Mouse (Mus musculus) CD8-positive naive resting alpha-beta T cell, adult 2 months (primary cell): ENCODE results near the gene Spdye4a.

ENCODE experiments used
- DNase-seq, 2 experiments: peaks; one replicate each; pipeline ENCODE4 v3.0.0; 2022; ENCODE audit warnings: low read depth in 2 of 2, low spot score in 2 of 2

Spdye4a gene

GRCm38 (mm10) chr5:143226790-143227189 is at the start of gene Spdye4a:
Gene Spdye4a (minus strand): TSS chr5:143226890.
- no peak for DNase-seq

- no peak for DNase-seq
Observed at GRCm38 (mm10) chr5:143275761-143276160, 49.1 kb upstream of the Spdye4a start.

DNA sequence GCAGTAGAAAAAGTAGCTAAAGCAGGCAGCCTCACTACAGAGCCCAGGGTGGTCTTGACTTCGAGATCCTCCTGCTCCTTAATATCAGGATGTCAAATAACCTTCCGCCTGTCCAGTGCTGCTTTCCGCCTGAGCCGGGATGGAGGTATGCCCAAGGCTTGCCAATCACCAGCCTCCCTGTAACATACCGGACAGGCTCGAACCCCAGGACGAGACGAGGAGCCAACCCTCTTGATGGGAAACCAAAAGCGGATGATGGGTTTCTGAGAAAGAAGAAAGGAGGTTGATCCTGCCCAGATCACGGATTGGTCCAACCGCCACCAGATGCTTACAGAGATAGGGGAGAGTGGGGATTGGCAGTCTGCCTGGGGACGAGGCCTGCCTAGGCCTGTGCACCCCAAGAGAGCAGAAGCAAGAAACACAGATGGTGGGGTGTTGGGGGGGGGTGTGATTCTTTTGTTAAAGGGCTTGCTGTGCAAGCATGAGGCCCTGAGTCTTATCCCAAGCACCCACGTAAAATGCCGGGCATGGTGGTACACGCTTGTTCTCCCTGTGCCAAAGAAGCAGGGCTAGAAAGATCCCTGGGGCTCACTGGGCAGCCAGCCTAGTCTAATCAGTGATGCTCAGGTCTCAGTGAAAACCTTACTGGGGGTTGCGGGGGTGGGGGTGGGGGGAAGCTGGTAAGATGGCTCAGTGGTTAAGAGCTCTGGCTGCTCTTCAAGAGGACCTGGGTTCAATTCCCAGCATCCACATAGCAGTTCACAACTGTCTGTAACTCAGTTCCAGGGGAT is 46.0 kb upstream of the Spdye4a start:
- DNase-seq, result no peak

DNA sequence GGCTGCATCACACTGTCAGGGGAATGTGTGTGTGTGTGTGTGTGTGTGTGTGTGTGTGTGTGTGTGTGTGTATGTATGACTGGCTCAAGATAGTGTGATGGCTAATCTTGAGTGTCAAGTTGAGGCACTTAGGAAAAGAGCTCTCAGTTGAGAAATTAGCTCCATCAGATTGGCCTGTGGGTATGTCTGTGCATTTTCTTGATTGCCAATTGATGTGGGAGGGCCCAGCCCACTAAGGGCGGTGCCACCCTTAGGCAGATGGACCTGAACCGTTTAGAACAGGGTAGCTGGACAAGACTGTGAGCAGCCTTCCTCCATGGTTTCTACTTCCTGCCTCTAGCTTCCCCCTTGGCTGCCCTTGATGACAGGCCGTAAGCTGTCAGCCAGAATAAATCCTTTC is 45.4 kb upstream of the Spdye4a start:
- no peak for DNase-seq

DNA sequence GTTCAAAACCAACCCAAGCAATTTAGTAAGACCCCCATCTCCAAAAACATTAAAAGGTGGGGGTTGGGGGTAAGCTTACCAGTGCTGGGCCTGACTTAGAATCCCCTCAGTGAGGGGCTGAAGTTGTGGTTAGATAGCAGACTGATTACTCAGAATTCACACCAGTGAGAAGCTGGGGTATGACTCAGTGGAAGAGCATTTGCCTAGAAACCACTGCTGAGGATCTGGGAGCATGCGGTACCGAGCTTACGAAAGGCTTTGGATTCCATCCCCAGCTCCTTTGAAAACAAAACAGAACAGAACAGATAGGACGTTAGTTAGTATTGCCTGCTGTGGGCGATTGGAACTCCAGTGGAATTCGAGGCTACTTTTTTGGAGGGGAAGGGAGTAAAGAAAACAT is 45.0 kb upstream of the Spdye4a start:
- no peak for DNase-seq

- DNase-seq, result no peak
Observed at GRCm38 (mm10) chr5:143270151-143270519, 43.4 kb upstream of the Spdye4a start.

DNA sequence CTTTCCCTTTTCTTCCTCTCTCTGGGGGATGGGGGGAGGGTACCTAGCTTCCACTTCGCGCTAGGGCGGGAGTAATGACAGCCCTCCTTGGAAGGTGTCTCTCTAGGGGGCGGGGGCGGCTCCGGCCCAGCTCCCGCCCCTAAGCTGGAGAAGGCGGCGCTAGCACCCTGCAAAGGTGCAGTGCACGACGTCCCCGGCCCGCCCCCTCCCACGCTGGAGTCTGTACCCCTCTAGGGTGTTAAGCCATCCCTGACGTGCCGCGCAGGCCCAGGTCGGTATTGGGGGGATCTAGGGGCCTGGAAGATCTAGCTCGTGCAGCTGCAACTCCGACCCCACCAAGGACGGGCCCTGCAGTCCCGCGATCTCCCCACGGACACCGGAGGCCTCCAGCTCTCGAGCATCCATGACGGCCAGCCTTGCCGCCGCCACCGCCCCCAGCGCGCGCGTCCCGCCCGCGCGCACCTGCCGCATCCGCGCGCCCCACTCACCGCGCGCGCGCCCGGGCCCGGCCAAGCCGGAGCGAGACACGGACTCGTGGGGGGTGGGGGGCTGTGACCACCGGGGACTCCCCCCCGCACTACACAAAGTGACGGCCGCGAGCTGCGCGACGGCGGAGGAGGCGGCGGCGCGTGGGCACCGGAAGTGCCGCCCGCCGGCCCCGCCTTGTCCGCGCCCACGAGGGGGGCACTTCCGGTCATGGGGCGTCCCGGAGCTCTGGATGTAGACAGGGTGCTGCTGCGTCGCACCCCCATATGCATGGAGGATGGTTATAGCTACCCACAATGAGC is 42.9 kb upstream of the Spdye4a start, which contains the start of gene Zfp316:
Gene Zfp316, minus strand, starts transcription at position 660 of the 788 bp plus-strand sequence.
- DNase-seq, result peak in 1 of 2 experiments; percentile 10

DNA sequence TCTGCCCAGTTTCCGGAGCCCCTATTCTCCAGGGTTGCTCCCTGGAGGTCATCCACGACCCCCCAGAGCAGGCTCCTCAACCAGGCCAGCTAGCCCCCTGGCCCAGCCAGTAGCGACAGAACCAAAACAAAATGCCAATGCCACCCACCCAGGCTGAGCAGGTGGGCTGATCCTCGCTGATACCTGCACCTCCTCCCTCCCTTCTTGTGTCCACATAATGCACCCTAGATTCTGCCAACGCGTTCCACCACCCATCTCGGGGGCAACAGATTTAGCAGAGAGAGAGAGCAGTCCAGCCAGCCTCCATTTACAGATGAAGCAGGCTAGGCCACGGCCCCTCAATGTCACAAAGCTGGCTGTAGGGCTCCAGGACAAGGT is 42.3 kb upstream of the Spdye4a start:
- DNase-seq, result no peak

DNA sequence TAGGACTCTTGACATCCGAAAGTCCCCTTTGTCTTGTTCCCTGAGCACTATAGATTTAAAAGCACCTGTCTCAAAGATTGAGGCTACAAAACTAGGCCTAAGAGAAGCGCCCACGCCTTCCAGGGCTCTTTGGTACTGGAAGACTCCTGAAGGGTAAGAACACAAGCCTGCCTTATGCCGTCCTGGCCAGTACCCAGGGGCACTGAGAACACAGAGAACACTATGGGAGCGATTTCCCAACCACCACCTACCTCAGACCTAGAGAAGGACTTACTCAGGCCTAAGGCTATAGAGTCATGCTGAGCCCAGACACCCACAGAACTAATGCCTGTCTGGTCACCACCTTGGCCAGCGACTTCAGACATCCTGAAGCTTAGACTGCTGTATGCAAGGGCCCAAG is 40.1 kb upstream of the Spdye4a start:
- no peak for DNase-seq

GRCm38 (mm10) chr5:143265409-143265808 is 38.7 kb upstream of the Spdye4a start:
- no peak for DNase-seq

DNA sequence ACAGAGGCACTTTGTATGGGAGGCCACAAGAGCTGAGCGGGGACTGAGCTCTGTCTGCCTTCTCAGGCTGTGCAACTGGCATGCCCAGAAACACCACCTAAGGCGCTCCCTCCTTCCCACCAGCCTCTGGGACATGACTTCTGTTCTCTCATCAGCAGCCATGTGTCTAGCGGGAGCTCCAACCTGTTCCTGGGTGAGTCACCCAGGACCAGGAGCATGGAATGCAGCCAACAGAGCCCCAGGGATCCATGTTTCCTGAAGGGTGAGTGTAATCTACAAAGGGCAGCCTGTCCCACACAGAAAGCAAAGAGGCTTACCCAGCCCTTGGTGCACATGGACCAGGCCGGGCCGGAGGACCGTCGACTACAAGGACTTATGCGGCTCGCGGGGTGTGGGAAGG is 38.0 kb upstream of the Spdye4a start:
- no peak for DNase-seq

DNA sequence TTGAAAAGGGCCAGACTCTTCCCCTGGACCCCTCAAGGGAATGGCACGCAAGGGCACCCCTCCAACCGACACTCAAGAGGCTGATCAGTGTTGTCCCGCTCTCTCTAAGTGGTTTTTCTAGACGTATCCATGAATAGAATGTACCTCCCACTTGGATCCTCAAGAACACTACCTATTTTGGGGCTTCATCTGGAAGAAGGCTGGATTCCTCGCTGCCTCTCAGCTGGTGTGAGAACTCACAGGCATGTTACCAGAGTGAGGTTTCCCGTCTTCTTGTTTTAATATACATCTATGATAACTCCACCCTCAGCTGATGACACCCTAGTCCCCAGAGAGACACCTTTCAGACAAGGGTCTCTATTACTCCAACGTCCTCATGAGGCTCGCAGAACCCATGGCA is 34.9 kb upstream of the Spdye4a start:
- DNase-seq, result no peak

GRCm38 (mm10) chr5:143255802-143256201 is 29.1 kb upstream of the Spdye4a start:
- DNase-seq, result no peak

GRCm38 (mm10) chr5:143255131-143255519 is 28.4 kb upstream of the Spdye4a start:
- DNase-seq, result no peak

GRCm38 (mm10) chr5:143254487-143255130 is 27.9 kb upstream of the Spdye4a start:
- DNase-seq, result no peak

- DNase-seq, result no peak
Observed at GRCm38 (mm10) chr5:143253881-143254486, 27.3 kb upstream of the Spdye4a start.

- DNase-seq, result no peak
Observed at GRCm38 (mm10) chr5:143253186-143253880, 26.6 kb upstream of the Spdye4a start.

GRCm38 (mm10) chr5:143252791-143253185 is 26.1 kb upstream of the Spdye4a start:
- no peak for DNase-seq

DNA sequence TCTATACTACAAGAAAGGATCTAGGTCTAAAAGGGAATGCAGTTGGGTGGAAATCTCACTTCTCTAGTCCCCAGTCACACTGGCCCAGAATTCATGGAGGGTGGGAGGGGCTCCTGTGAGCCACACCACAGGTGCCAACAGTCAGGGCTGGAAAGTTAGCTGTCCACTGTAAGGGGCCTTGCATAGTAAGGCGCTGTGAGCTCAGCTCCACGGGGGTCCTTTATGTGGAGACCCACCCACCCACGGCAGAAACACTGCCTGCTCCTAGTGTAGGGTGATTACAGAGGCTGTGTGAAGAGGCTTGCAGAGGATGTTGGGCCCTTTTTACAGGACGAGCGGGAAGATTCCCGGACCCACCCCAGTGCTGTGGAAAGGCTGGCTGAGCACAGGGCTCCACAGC is 25.3 kb upstream of the Spdye4a start:
- no peak for DNase-seq

DNA sequence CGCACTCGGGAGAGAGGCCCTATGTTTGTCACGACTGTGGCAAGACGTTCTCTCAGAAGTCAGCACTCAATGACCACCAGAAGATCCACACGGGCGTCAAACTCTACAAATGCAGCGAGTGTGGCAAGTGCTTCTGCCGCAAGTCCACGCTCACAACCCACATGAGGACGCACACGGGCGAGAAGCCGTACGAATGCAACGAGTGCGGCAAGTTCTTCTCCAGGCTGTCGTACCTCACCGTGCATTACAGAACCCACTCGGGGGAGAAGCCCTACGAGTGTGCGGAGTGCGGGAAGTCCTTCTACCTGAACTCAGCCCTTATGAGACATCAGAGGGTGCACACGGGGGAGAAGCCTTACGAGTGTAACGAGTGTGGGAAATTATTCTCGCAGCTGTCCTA is 18.2 kb upstream of the Spdye4a start:
- no peak for DNase-seq

DNA sequence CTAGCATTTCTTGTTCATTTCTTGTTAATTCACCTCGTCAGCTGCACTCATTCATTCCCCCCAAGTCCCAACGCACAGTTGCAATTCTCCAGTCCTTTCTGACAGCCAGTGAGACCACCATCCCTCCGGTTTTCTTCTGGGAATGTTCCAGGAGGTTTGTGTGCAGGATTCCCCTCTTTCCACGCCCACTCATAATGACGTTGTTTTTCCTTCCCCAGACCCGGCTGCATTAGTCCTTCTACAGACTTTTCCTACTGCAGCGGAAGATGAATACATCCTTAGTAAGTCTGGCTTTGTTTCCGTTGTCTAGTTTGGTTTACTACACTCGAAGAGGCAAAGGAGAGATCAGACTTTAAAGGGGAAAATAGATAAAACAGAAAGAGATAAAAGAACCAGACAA is 9.3 kb upstream of the Spdye4a start:
- DNase-seq, result no peak
